Mouse (Mus musculus) urinary bladder, postnatal 14 days (tissue): Measurements from ENCODE around the gene Tgtp2.
A peak's percentile ranks its signal among the peaks of the same experiment; 100 is the strongest.
"Not testable (repeated sequence)": the region's sequence is repeated elsewhere in the genome, so short reads cannot be mapped to it uniquely, and the experiment has no call there.

Experiments used
- DNase-seq: peaks from one replicate; pipeline ENCODE4 v3.0.0; 2021; ENCODE audit warnings: low spot score

Gene Tgtp2

DNA sequence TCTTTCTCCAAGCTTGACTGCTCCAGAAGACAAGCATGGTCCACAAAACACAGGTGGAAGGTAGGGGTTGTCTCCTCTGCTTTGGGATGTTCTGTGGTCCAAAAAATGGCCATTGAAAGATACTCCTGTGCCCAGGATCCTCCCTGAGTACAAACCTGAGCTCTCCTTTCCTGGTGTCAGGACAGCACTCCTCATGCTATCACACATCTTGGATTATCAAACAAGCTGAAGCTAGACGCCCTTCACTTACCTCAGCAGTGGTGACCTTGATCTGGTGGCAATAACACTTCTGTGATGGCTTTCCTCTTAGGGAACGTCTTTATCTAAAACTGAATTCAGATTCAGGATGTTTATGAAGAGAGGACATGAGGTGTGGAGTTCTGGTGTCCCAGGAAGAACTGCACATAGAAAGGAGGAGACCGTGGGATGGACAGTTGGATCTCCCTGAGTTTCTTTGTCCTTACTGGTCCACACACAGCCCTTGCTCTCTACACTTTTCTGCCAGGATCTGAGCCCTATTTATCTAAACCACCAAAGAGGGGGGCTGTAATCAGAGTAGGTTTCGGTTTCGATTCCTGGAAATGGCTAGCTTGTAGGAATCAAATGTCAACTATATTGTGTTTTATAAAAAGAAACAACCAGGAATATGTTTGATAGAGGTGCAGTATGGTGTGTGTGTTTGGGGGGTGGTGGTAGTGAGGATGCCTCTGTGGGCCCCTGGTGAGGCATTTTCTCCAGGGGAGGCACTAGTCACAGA is at the start of gene Tgtp2:
Gene Tgtp2 (minus strand): TSS at position 494 of the 757 bp plus-strand sequence.
- DNase-seq, result not testable (repeated sequence)

- DNase-seq, result no peak
These were observed 48.7 kb upstream of the Tgtp2 start for GRCm38 (mm10) chr11:49112624-49113219.

- no peak for DNase-seq
These were observed 47.0 kb upstream of the Tgtp2 start for GRCm38 (mm10) chr11:49111000-49111399.

DNA sequence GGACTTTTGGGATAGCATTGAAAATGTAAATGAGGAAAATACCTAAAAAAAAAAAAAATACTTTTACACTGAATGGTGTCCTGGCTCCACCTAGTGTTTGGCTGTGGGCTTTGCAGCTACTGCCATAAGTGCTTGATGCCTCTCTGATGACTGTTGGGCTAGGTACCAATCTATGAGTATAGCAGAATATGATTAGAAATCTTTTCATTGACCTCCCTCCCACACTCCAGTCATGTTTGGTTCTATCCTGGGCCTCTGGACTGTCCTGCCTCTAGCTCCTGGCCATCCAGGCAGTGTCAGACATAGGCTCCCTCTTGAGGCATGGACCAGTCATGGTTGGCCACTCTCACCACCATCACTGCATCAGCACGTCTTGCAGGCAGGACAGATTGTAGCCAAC is 44.8 kb upstream of the Tgtp2 start:
- DNase-seq, result peak; percentile 29

DNA sequence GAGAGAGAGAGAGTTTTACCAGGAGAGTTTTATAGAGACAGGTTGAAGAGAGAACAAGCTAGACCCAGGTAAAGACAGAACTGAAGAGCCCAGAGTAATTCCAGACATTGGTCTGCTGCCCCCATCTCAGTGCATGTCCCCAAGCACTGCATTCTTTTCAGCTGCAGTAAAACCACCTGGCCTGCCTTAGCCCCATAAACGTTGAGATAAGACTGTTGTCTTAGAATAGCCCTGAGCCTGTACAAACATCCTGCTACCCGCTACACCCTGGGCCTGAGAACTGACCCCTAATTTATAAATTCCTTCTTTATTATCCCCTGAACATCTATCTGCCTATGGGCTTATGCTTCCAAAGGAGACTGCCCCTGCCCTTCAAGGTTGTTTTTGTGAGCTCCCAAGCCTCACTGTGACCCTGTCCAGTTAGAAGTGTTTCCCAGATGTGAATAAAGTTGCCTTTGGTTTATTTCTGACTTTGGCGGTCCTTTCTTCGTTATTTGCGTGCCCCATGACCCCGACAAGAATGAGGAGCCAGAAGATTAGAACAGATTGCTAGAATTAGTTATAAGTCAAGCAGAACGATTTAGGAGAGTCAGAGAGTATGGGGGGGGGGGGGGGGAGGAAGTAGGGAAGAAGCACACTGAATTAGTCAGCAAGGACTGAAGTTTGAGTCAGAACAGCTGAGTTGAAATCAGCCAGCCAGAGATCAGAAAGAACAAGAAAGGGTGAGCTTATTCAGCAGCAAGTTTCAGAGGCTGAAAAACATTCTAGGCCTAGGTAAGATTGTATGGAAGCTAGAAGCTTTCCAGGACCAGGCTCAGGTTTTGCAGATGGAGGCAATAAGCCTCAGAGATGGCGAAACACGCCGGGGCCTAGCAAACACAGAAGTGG is 43.9 kb upstream of the Tgtp2 start:
- no peak for DNase-seq

- no peak for DNase-seq
These were observed 41.7 kb upstream of the Tgtp2 start for GRCm38 (mm10) chr11:49105752-49106151.

DNA sequence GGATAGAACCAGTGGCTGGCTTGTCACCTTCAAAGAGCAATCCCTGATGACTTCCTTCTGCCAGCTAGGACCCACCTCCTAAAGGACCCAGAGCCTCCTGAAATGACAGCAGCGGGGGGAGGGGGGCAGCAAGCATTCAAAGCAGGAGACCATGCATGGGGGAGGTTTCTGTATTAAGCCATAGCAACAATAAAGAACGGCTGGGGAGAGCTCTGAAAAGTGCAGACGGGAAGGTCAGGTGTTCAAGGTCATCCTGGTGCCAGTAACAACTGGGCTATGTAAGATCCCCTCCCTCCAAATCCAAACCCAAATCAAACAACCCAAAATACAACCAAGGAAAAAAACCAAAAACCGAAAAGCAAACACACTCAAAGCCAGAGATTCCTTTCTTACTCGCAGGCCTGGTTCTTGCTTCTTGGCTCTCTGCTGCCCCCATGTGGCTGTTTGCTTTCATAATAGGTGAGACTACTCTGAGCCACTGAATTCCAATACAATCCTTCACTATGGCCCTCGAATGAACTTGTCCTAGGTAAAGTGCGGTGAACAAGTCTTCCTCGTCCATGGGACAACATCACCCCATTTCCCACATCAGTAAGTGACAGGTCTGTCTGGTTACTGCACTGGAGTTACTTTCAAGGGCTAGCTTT is 39.2 kb upstream of the Tgtp2 start:
- peak; percentile 91 for DNase-seq

- DNase-seq, result no peak
These were observed 37.5 kb upstream of the Tgtp2 start for GRCm38 (mm10) chr11:49101500-49101899.

DNA sequence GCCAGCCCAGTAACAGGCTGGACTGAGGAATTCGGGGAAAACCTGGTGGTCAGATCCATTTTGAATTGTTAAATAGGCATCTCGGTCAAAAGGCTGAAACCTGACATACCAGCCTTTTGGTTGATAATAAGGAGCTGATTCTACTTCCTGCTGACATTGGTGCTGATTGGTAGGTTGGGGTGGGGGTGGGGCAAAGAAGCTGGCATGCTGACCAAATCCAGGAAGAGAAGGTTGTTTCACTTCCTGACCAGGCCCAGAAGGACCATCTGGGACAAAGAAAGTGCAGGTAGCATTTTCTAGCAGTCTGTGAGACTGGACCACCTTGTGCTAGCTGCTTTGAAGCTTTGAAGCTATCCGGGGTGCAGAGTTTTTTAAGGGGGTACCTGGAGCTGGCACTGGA is 36.4 kb upstream of the Tgtp2 start:
- DNase-seq, result no peak

DNA sequence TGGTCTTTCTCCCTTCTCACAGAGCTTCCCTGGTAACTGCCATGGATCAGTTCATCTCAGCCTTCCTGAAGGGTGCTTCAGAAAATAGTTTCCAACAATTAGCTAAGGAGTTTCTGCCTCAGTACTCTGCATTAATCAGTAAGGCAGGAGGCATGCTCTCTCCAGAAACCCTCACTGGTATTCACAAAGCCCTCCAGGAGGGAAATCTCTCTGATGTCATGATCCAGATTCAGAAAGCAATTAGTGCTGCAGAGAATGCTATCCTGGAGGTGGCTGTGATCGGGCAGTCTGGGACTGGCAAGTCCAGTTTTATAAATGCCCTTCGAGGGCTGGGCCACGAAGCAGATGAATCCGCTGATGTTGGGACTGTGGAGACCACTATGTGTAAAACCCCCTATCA is 31.4 kb upstream of the Tgtp2 start:
- no peak for DNase-seq

- DNase-seq, result no peak
These were observed 30.1 kb upstream of the Tgtp2 start for GRCm38 (mm10) chr11:49093861-49094660.

GRCm38 (mm10) chr11:49092786-49093185 is 28.8 kb upstream of the Tgtp2 start:
- DNase-seq, result no peak

GRCm38 (mm10) chr11:49092053-49092586 is 28.1 kb upstream of the Tgtp2 start:
- DNase-seq, result no peak

DNA sequence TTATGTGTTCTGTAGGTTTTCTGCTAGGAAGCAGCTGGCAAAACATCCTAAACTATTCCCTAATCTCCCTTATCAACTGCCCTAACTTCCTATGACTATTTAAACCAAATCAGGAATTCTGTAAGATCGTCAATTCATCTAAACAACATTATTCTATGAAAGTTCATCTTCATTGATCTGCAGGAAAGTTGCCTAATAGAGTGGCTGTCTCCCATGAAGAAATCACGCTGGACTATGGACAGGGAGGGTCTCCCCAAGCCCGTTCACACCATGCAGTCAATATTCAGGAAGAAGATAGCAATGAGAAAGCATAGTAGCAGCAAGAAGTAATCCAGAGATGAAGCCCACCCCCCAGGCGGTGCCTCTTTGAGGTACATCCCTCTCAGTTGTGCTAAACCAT is 27.2 kb upstream of the Tgtp2 start:
- no peak for DNase-seq

- DNase-seq, result no peak
These were observed 26.5 kb upstream of the Tgtp2 start for GRCm38 (mm10) chr11:49090551-49090950.

GRCm38 (mm10) chr11:49089735-49090507 is 25.9 kb upstream of the Tgtp2 start:
- no peak for DNase-seq

DNA sequence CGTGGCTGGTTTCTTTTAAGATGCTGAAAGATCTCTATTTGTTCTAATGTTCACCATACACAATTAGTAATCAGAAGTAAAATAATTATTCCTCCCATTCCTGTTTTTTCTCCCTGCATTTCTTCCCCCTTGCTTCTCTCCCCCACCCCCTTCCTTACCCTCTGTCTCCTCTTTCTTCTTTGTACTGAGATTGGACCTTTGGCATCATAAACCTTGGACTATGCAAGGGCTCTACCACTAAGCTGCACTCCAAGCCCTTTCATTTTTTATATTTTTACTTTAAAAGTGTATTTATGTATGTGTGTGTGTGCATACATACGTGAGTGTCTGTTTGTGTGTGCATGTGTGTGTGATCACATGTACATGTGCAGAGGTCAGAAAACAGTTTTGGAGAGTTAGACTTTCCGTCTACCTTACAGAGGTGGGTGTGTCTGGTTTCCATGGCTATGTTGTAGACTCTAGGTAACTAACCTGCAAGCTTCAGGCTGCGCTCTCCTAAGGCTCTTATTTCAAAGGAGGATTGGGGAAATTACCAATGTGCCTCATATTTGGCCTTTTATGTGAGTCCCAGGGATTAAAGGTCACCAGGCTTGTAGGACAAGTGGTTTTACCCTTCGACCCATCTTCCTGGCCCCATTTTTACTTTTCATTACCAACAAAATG is 25.1 kb upstream of the Tgtp2 start:
- no peak for DNase-seq

GRCm38 (mm10) chr11:49087830-49088616 is 24.0 kb upstream of the Tgtp2 start:
- DNase-seq, result peak; percentile 18

GRCm38 (mm10) chr11:49086858-49087361 is 22.9 kb upstream of the Tgtp2 start:
- no peak for DNase-seq
